Mouse (Mus musculus) heart, postnatal 0 days (tissue): ENCODE measurements around the gene Sez6l. TPM values are rescaled to one million over a fixed set of nuclear protein-coding genes. Genes with fewer than 3 reads are reported as not detected.
"Not testable (repeated sequence)": the region's sequence is repeated elsewhere in the genome, so short reads cannot be mapped to it uniquely, and the experiment has no call there.

Experiments
- ATAC-seq: fragments of 200-750 bp; cut with Nextera tagmentation; 2 replicates; pipeline ENCODE4 v1.8.0; 2017; ENCODE audit warnings: low read depth, moderate number of reproducible peaks, moderate library complexity; ENCODE audit not compliant: insufficient read depth
- DNase-seq: peaks from one replicate; pipeline ENCODE4 v3.0.0-alpha.2; 2016; ENCODE audit warnings: low spot score
- H3K27ac ChIP-seq: fragments of 300-500 bp; sonication (generic); 2 replicates; pipeline ENCODE4 v1.5.1; 2014; ENCODE audit warnings: low read depth, mild to moderate bottlenecking
- H3K27me3 ChIP-seq: fragments of 300-500 bp; sonication (generic); 2 replicates; pipeline ENCODE4 v1.6.1; 2014; ENCODE audit warnings: low read length, mixed read lengths; ENCODE audit not compliant: control insufficient read depth, insufficient read depth
- H3K36me3 ChIP-seq: fragments of 300-500 bp; sonication (generic); replicated peaks from 2 replicates; pipeline ENCODE4 v1.6.1; 2014; ENCODE audit warnings: low read length, mixed read lengths; ENCODE audit not compliant: control insufficient read depth, insufficient read depth
- H3K4me1 ChIP-seq: fragments of 300-500 bp; sonication (generic); 2 replicates; pipeline ENCODE4 v1.6.1; 2014; ENCODE audit warnings: antibody characterized with exemption; ENCODE audit not compliant: control insufficient read depth, insufficient read depth
- H3K4me2 ChIP-seq: fragments of 300-500 bp; sonication (generic); 2 replicates; pipeline ENCODE4 v1.6.1; 2014; ENCODE audit warnings: low read depth, mild to moderate bottlenecking, low read length, moderate library complexity
- H3K4me3 ChIP-seq: fragments of 300-500 bp; sonication (generic); 2 replicates; pipeline ENCODE4 v1.5.1; 2014; ENCODE audit warnings: low read depth, low read length
- H3K9ac ChIP-seq: fragments of 300-500 bp; sonication (generic); replicated peaks from 2 replicates; pipeline ENCODE4 v1.6.1; 2014; ENCODE audit warnings: low read depth, low read length, mixed read lengths
- H3K9me3 ChIP-seq: fragments of 300-500 bp; sonication (generic); replicated peaks from 2 replicates; pipeline ENCODE4 v1.6.1; 2016; ENCODE audit warnings: low read length; ENCODE audit not compliant: control insufficient read depth
- CTCF ChIP-seq: IDR thresholded peaks from 2 replicates; pipeline ENCODE4 v1.5.1; 2016; ENCODE audit warnings: antibody characterized with exemption, control low read depth, low read depth
- EP300 ChIP-seq: IDR thresholded peaks from 2 replicates; pipeline ENCODE4 v1.6.1; 2016; ENCODE audit warnings: antibody characterized with exemption, low read depth
- WGBS: fragments of 180-500 bp; shearing (Covaris S2); extraction: QIAGEN DNeasy Blood & Tissue Kit; methylation state at CpG from one replicate; pipeline ENCODE4 v1.1.7; 2014; 5-methylcytosine and 5-hydroxymethylcytosine counted together
- polyA plus RNA-seq: library from polyadenylated mRNA; unstranded; fragments of >200 nt; fragmentation: Nextera tagmentation; extraction: Ambion mirVana; gene quantifications from 2 replicates; pipeline ENCODE4 v1.2.1, GENCODE M21; 2015
- total RNA-seq: library from RNA; depleted of rRNA; stranded (reverse); fragments of >200 nt; gene quantifications from 2 replicates; pipeline ENCODE4 v1.2.3, GENCODE M21; 2014; ENCODE audit warnings: low replicate concordance

Sez6l gene
- total and polyA plus RNA-seq, 2 experiments from 2014 or later, result 0.10 TPM; not detected in 1

- Histone ChIP-seq H3K36me3 (no peaks in the 10 kb centered on the region), H3K27ac (no peak overlapping the region), H3K27me3 (peaks cover 62% of the 10 kb centered on the region), H3K4me1 (no peaks in the 10 kb centered on the region), H3K4me3 (no peak overlapping the region), H3K4me2 (no peak overlapping the region), H3K9ac (no peak overlapping the region), H3K9me3 (no peaks in the 10 kb centered on the region)
- no peak for ATAC-seq
- TF ChIP-seq EP300, result no peak
- no peak for TF ChIP-seq CTCF
- no peak for DNase-seq
- WGBS, result 26% methylated on average over 12 of the region's 12 CpGs
Measured at GRCm38 (mm10) chr5:112419535-112419934, 157.4 kb downstream of the Sez6l start.

GRCm38 (mm10) chr5:112418023-112418422 lies 159.0 kb downstream of the Sez6l start:
- no peaks in the 10 kb centered on the region for H3K9me3 ChIP-seq
- peaks cover 47% of the 10 kb centered on the region for H3K27me3 ChIP-seq
- no peaks in the 10 kb centered on the region for H3K36me3 ChIP-seq
- H3K4me1 ChIP-seq, result no peaks in the 10 kb centered on the region
- H3K27ac ChIP-seq, result no peak overlapping the region
- no peak overlapping the region for H3K4me2 ChIP-seq
- no peak overlapping the region for H3K9ac ChIP-seq
- WGBS, result 49% methylated on average over 4 of the region's 4 CpGs
- ATAC-seq (no peak), DNase-seq (no peak)
- TF ChIP-seq EP300 (no peak), CTCF (no peak)
- H3K4me3 ChIP-seq, result no peak overlapping the region

- Histone ChIP-seq H3K4me2 (no peak overlapping the region), H3K36me3 (no peaks in the 10 kb centered on the region), H3K9ac (no peak overlapping the region), H3K4me1 (no peaks in the 10 kb centered on the region), H3K4me3 (no peak overlapping the region), H3K9me3 (no peaks in the 10 kb centered on the region), H3K27ac (no peak overlapping the region), H3K27me3 (peaks cover 43% of the 10 kb centered on the region)
- ATAC-seq, result no peak
- no peak for DNase-seq
- TF ChIP-seq EP300, result no peak
- no peak for TF ChIP-seq CTCF
- WGBS, result 59% methylated on average over 5 of the region's 5 CpGs
Measured at GRCm38 (mm10) chr5:112416673-112417072, 160.3 kb downstream of the Sez6l start.

GRCm38 (mm10) chr5:112412781-112413180 lies 164.2 kb downstream of the Sez6l start:
- H3K9me3 ChIP-seq, H3K4me3 ChIP-seq, DNase-seq, H3K27ac ChIP-seq, H3K36me3 ChIP-seq, ATAC-seq, H3K4me1 ChIP-seq, H3K9ac ChIP-seq, H3K4me2 ChIP-seq: not testable (repeated sequence)
- peaks cover 37% of the 10 kb centered on the region for H3K27me3 ChIP-seq
- WGBS, result 70% methylated on average over 4 of the region's 4 CpGs

GRCm38 (mm10) chr5:112411514-112412335 lies 165.3 kb downstream of the Sez6l start:
- Histone ChIP-seq H3K27me3 (peaks cover 29% of the 10 kb centered on the region), H3K9me3 (no peaks in the 10 kb centered on the region), H3K4me2 (no peak overlapping the region), H3K4me1 (no peaks in the 10 kb centered on the region), H3K36me3 (no peaks in the 10 kb centered on the region), H3K4me3 (no peak overlapping the region), H3K27ac (no peak overlapping the region), H3K9ac (no peak overlapping the region)
- ATAC-seq, result no peak
- TF ChIP-seq CTCF (no peak), EP300 (no peak)
- 13% methylated on average over 19 of the region's 19 CpGs for WGBS
- DNase-seq, result no peak

- H3K4me2 ChIP-seq, result no peak overlapping the region
- H3K9me3 ChIP-seq, result no peaks in the 10 kb centered on the region
- WGBS, result 38% methylated on average over 11 of the region's 11 CpGs
- H3K27ac ChIP-seq, result no peak overlapping the region
- no peaks in the 10 kb centered on the region for H3K4me1 ChIP-seq
- H3K27me3 ChIP-seq, result peaks cover 29% of the 10 kb centered on the region
- no peak overlapping the region for H3K4me3 ChIP-seq
- DNase-seq, result no peak
- no peak for ATAC-seq
- TF ChIP-seq EP300 (no peak), CTCF (no peak)
- no peak overlapping the region for H3K9ac ChIP-seq
- H3K36me3 ChIP-seq, result no peaks in the 10 kb centered on the region
Measured at GRCm38 (mm10) chr5:112411072-112411471, 165.9 kb downstream of the Sez6l start.
